8 mouse cellular contexts compared by ENCODE assay signal in the genomic region with DNA sequence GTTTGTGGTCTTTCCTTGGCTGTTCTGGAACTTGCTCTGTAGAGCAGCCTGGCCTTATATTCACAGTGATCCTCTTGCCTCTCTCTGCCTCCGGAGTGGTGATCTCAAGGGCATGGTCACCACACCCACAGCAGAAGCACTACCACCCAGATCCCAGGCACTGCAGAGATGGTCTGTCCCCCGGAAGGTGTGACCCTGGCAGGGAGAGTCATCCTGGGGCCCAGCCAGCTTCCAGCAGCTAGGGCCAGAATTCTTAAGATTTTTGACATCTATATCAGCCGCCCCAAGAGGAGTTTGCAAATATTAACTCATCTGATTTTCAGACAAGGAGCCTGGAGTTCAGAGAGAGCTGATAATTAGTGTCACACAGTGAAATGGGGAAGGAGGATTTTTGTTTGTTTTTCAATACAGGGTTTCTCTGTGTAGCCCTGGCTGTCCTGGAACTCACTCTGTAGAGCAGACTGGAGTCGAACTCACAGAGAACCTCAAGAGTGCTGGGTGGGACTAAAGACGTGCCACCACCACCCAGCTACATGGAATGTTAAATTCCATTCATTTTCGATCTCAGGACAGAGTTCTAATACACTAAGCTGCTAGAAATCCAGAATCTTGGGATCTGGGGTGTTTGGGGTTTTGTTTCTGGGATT. TPM values are rescaled to one million over a fixed set of nuclear protein-coding genes. Genes with fewer than 3 reads are reported as not detected.
DNase-seq lines count a peak whose midpoint lies in the region; ATAC-seq and TF ChIP-seq lines count a peak whose summit lies in the region.

No protein-coding gene starts in this region.

- H3K27ac ChIP-seq in thymus, adult 2 months (ENCODE audit: control insufficient read depth, insufficient read depth, low read length), result peak overlapping the region; percentile 95
- peak overlapping the region; percentile 95 for H3K27ac ChIP-seq in heart, embryonic 13.5 days (replicated peaks)
- peak overlapping the region; percentile 72 for H3K27ac ChIP-seq in liver, adult 2 months (replicated peaks; ENCODE audit: insufficient read depth, low read depth, low read length)
- 0 out of 2 replicates have a peak overlapping the region, but pooled peaks have one; percentile 8 for H3K27ac ChIP-seq in neural tube, embryonic 12.5 days

- no peaks in the 10 kb centered on the region for H3K27me3 ChIP-seq in thymus, adult 2 months (ENCODE audit: control insufficient read depth, insufficient read depth, low read length)
- no peaks in the 10 kb centered on the region for H3K27me3 ChIP-seq in heart, embryonic 13.5 days (replicated peaks)
- H3K27me3 ChIP-seq in liver, adult 2 months (ENCODE audit: control insufficient read depth, insufficient read depth, low read length), result 0 out of 2 replicates have a peak, but pooled peaks cover 2% of the 10 kb centered on the region
- H3K27me3 ChIP-seq in neural tube, embryonic 12.5 days (replicated peaks), result peaks cover 40% of the 10 kb centered on the region

- no peak for TF ChIP-seq CTCF in thymus, adult 2 months (IDR thresholded peaks at IDR 0.05; ENCODE audit: borderline replicate concordance, control insufficient read depth, extremely low read depth, insufficient read depth, low read length, poor library complexity)
- TF ChIP-seq CTCF in liver, adult 2 months (IDR thresholded peaks at IDR 0.05; ENCODE audit: low read depth, low read length), result no peak

- peak overlapping the region; percentile 50 for H3K4me3 ChIP-seq in thymus, adult 2 months (ENCODE audit: control insufficient read depth, insufficient read depth, low read length)
- peak overlapping the region; percentile 84 for H3K4me3 ChIP-seq in heart, embryonic 13.5 days
- H3K4me3 ChIP-seq in liver, adult 2 months (ENCODE audit: insufficient read depth, low read depth, low read length), result no peak overlapping the region
- peak overlapping the region; percentile 80; the same call in 1 of the 2 replicates for H3K4me3 ChIP-seq in neural tube, embryonic 12.5 days

- peak overlapping the region; percentile 94 for H3K9ac ChIP-seq in heart, embryonic 13.5 days
- H3K9ac ChIP-seq in liver, adult 2 months (ENCODE audit: low read depth, low read length), result no peak overlapping the region
- peak overlapping the region; percentile 64; the same call in 1 of the 2 replicates for H3K9ac ChIP-seq in neural tube, embryonic 12.5 days

- peaks cover 57% of the 10 kb centered on the region for H3K4me1 ChIP-seq in thymus, adult 2 months (replicated peaks; ENCODE audit: control insufficient read depth, insufficient read depth, low read length)
- peaks cover 65% of the 10 kb centered on the region for H3K4me1 ChIP-seq in heart, embryonic 13.5 days
- peaks cover 21% of the 10 kb centered on the region for H3K4me1 ChIP-seq in liver, adult 2 months (ENCODE audit: control insufficient read depth, insufficient read depth, low read length)
- peaks cover 43% of the 10 kb centered on the region for H3K4me1 ChIP-seq in neural tube, embryonic 12.5 days

- TF ChIP-seq POLR2A in thymus, adult 2 months (IDR thresholded peaks at IDR 0.05; ENCODE audit: control insufficient read depth, extremely low read depth, insufficient read depth, low read length, poor library complexity), result no peak
- no peak for TF ChIP-seq POLR2A in liver, adult 2 months (IDR thresholded peaks at IDR 0.05; ENCODE audit: extremely low read depth, insufficient read depth, low read length)

- 26% methylated on average over 6 of the region's 6 CpGs for WGBS in thymus, adult 2 months
- WGBS in heart, embryonic 13.5 days, result 21% methylated on average over 6 of the region's 6 CpGs
- WGBS in liver, adult 2 months, result 25% methylated on average over 6 of the region's 6 CpGs
- WGBS in neural tube, embryonic 12.5 days, result 51% methylated on average over 6 of the region's 6 CpGs

- DNase-seq in thymus, adult 2 months, result no peak
- no peak for DNase-seq in thymus, postnatal 10 days (ENCODE audit: low spot score in 2 of 2)
- DNase-seq in cerebellum, postnatal 25 days, result peak; percentile 59 to 66
- no peak for DNase-seq in liver, adult 2 months (ENCODE audit: extremely low read depth, low read depth, low spot score)
- no peak for DNase-seq in retina, postnatal 1 day
- DNase-seq in urinary bladder, postnatal 4 days (ENCODE audit: low spot score in 2 of 2), result no peak

- H3K4me2 ChIP-seq in heart, embryonic 13.5 days, result peak overlapping the region; percentile 96
- H3K4me2 ChIP-seq in neural tube, embryonic 12.5 days (replicated peaks), result peak overlapping the region; percentile 92

- H3K9me3 ChIP-seq in heart, embryonic 13.5 days, result no peaks in the 10 kb centered on the region
- no peaks in the 10 kb centered on the region for H3K9me3 ChIP-seq in neural tube, embryonic 12.5 days

- H3K79me2 ChIP-seq in liver, adult 2 months (ENCODE audit: control insufficient read depth, insufficient read depth, low read length), result peaks cover 19% of the 10 kb centered on the region; the same call in 1 of the 2 replicates

- H3K36me3 ChIP-seq in thymus, adult 2 months (ENCODE audit: control insufficient read depth, insufficient read depth, low read length), result no peaks in the 10 kb centered on the region
- peaks cover 10% of the 10 kb centered on the region for H3K36me3 ChIP-seq in heart, embryonic 13.5 days
- no peaks in the 10 kb centered on the region for H3K36me3 ChIP-seq in liver, adult 2 months (ENCODE audit: control insufficient read depth, insufficient read depth, low read length)
- H3K36me3 ChIP-seq in neural tube, embryonic 12.5 days, result peaks cover 5% of the 10 kb centered on the region

- no peak for ATAC-seq in heart, embryonic 13.5 days (ENCODE audit: extremely low read depth, insufficient number of reproducible peaks, low FRiP score, low TSS enrichment)
- no peak for ATAC-seq in neural tube, embryonic 12.5 days (ENCODE audit: low FRiP score, low read depth)

RNA-seq across cellular contexts. Expression of gene Cnn2, which starts 2.0 kb away (rescaled TPM):
- 239 and 245 TPM in 2 replicates for polyA plus RNA-seq in thymus, adult 2 months (2012; rRNA removed)
- polyA plus RNA-seq in heart, embryonic 13.5 days (2015; fragmentation: Nextera tagmentation; extraction: Ambion mirVana), result 264 and 271 TPM in 2 replicates
- total RNA-seq in liver, adult 2 months (2014; rRNA removed), result 5.2 and 6.4 TPM in 2 replicates
- polyA plus RNA-seq in liver, adult 2 months (2012; rRNA removed), result 6.9 and 9.8 TPM in 2 replicates
- 106 and 107 TPM in 2 replicates for polyA plus RNA-seq in neural tube, embryonic 12.5 days (2016; fragmentation: Nextera tagmentation; extraction: Ambion mirVana)

RNA-seq across cellular contexts. Expression of gene Tmem259, which starts 2.2 kb away (rescaled TPM):
- polyA plus RNA-seq in thymus, adult 2 months (2012; rRNA removed), result 540 and 566 TPM in 2 replicates
- polyA plus RNA-seq in heart, embryonic 13.5 days (2015; fragmentation: Nextera tagmentation; extraction: Ambion mirVana), result 10.6 and 12.8 TPM in 2 replicates
- 35.7 and 51.7 TPM in 2 replicates for total RNA-seq in liver, adult 2 months (2014; rRNA removed)
- polyA plus RNA-seq in liver, adult 2 months (2012; rRNA removed), result 223 and 259 TPM in 2 replicates
- 26.3 and 27.7 TPM in 2 replicates for polyA plus RNA-seq in neural tube, embryonic 12.5 days (2016; fragmentation: Nextera tagmentation; extraction: Ambion mirVana)

RNA-seq across cellular contexts. Expression of gene Abca7, which starts 9.9 kb away (rescaled TPM):
- polyA plus RNA-seq in thymus, adult 2 months (2012; rRNA removed), result 79.5 and 83.5 TPM in 2 replicates
- 2.2 and 2.6 TPM in 2 replicates for polyA plus RNA-seq in heart, embryonic 13.5 days (2015; fragmentation: Nextera tagmentation; extraction: Ambion mirVana)
- total RNA-seq in liver, adult 2 months (2014; rRNA removed), result 1.4 and 1.9 TPM in 2 replicates
- 3.2 and 3.4 TPM in 2 replicates for polyA plus RNA-seq in liver, adult 2 months (2012; rRNA removed)
- polyA plus RNA-seq in neural tube, embryonic 12.5 days (2016; fragmentation: Nextera tagmentation; extraction: Ambion mirVana), result 9.9 and 10.7 TPM in 2 replicates

RNA-seq across cellular contexts. Expression of gene Grin3b, which starts 15.8 kb away (rescaled TPM):
- 0.07 and 0.14 TPM in 2 replicates for polyA plus RNA-seq in thymus, adult 2 months (2012; rRNA removed)
- 0.09 and 0.11 TPM in 2 replicates for polyA plus RNA-seq in heart, embryonic 13.5 days (2015; fragmentation: Nextera tagmentation; extraction: Ambion mirVana)
- total RNA-seq in liver, adult 2 months (2014; rRNA removed), result 0.18 TPM in 1 of 2 replicates, not detected in the other
- polyA plus RNA-seq in liver, adult 2 months (2012; rRNA removed), result 0.45 TPM in 2 replicates
- 0.24 and 0.40 TPM in 2 replicates for polyA plus RNA-seq in neural tube, embryonic 12.5 days (2016; fragmentation: Nextera tagmentation; extraction: Ambion mirVana)

RNA-seq across cellular contexts. Expression of gene Wdr18, which starts 26.4 kb away (rescaled TPM):
- 68.1 and 74.5 TPM in 2 replicates for polyA plus RNA-seq in thymus, adult 2 months (2012; rRNA removed)
- polyA plus RNA-seq in heart, embryonic 13.5 days (2015; fragmentation: Nextera tagmentation; extraction: Ambion mirVana), result 72.4 and 80.9 TPM in 2 replicates
- total RNA-seq in liver, adult 2 months (2014; rRNA removed), result 24.8 TPM in 2 replicates
- polyA plus RNA-seq in liver, adult 2 months (2012; rRNA removed), result 59.8 and 63.3 TPM in 2 replicates
- 84.5 and 98.3 TPM in 2 replicates for polyA plus RNA-seq in neural tube, embryonic 12.5 days (2016; fragmentation: Nextera tagmentation; extraction: Ambion mirVana)

Comparison
In these comparisons a context has a peak if more than half of its experiments do, and no peak if none do; other contexts are left out.
1. DNase-seq: peak in cerebellum, postnatal 25 days (2 of 2); none in thymus, adult 2 months (single experiment), thymus, postnatal 10 days (0 of 2), liver, adult 2 months (single experiment), retina, postnatal 1 day (single experiment) and urinary bladder, postnatal 4 days (0 of 2).
2. H3K27ac ChIP-seq: peak in every context shown above with its lines; median percentile 95 in thymus, adult 2 months; 95 in heart, embryonic 13.5 days; 72 in liver, adult 2 months; 8 in neural tube, embryonic 12.5 days.